Mouse (Mus musculus) ZHBTc4 (cell line): ENCODE measurements around the gene Syngr3.
A peak's percentile ranks its signal among the peaks of the same experiment; 100 is the strongest.
"Not testable (repeated sequence)": the region's sequence is repeated elsewhere in the genome, so short reads cannot be mapped to it uniquely, and the experiment has no call there.

Experiments used
- DNase-seq: peaks from one replicate; pipeline ENCODE4 v3.0.0-alpha.2; 2011; ENCODE audit warnings: low read depth, low spot score

Syngr3 gene

GRCm38 (mm10) chr17:24676877-24677276, 12.9 kb downstream of the Syngr3 start:
- DNase-seq: no peak

GRCm38 (mm10) chr17:24676187-24676586, 13.6 kb downstream of the Syngr3 start:
- DNase-seq: peak; percentile 92

GRCm38 (mm10) chr17:24674277-24674676, 15.5 kb downstream of the Syngr3 start:
- DNase-seq: no peak

- DNase-seq: peak; percentile 83
Observed at GRCm38 (mm10) chr17:24672141-24672540, 17.6 kb downstream of the Syngr3 start.

DNA sequence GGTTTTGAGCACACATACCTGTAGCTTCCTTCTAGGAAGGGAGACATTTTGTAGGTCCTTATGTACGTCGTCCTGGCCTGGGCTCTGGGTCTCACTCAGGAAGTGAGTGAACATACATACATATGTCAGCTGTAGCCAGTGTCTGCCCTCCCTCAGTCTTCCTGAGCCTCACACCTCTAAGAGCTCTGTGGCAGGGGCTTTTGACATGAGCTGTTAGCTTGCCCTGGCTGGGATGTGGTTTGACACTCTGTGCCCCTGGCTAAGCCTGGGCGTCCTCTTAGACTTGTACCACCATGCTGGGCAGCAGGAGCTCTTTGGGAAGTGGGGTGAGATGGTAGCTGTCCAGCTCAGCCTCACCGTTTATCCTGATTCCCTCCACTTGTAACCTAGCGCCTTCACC, 18.4 kb downstream of the Syngr3 start:
- no peak for DNase-seq

- DNase-seq: no peak
Observed at GRCm38 (mm10) chr17:24670246-24670844, 19.4 kb downstream of the Syngr3 start.

DNA sequence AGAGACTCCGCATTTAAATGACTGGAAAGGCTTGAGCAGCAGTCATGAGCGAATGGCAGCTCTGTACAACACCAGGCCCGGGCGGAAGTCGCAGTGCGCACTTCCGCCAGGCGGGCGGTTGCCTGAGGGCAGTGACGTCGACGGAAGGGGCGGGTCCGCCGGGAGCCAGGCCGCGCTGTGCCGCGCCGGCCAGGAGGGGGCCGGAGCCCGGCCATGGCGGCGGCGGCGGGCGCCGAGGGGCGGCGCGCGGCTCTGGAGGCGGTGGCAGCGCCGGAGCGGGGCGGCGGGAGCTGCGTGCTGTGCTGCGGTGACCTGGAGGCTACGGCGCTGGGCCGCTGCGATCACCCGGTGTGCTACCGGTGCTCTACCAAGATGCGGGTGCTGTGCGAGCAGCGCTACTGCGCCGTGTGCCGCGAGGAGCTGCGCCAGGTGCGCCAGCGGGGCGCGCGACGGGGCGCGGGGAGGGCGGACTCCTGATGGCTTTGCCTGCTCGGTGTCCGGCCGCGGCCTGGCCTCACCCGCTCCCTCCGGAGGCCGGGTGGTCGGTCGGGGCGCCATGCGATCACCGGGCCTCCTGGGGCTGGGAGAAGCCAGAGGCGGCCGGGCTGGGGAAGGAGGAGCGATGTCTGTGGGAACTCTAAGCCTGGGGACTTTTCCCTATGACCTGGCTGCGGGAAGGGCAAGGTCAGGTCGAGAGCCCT, 20.1 kb downstream of the Syngr3 start, which contains the start of gene Zfp598:
Gene Zfp598 (plus strand): TSS at position 143 of the 701 bp plus-strand sequence.
- peak; percentile 98 for DNase-seq

DNA sequence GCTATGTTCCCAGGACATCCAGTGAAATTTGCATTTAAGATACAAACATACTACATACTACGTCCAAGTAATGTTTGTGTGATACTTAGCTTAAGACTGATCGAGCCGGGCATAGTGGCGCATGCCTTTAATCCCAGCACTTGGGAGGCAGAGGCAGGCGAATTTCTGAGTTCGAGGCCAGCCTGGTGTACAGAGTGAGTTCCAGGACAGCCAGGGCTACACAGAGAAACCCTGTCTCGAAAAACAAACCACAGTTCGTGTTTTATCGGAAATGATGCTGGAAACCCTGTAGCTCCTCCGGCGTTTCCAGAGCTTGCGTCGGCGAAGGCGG, 20.6 kb downstream of the Syngr3 start:
- not testable (repeated sequence) for DNase-seq

DNA sequence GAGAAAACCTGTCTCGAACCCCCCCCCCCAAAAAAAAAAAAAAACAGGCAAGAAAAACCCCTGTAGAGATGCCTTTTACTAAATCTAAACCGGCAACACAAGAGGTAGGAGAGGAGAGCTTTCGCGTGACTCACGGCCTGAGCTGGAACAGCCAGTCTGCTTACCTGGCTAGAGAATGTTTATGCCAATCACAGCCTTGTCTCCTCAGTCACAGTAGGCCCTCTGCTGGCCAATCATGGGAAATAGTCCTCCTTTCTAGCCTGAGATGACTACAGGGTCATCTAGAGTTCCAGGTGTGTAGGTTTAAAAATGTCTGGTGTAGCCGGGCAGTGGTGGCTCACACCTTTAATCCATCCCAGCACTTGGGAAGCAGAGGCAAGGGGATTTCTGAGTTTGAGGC, 22.3 kb downstream of the Syngr3 start:
- DNase-seq: peak; percentile 89

GRCm38 (mm10) chr17:24667011-24667410, 22.7 kb downstream of the Syngr3 start:
- not testable (repeated sequence) for DNase-seq

DNA sequence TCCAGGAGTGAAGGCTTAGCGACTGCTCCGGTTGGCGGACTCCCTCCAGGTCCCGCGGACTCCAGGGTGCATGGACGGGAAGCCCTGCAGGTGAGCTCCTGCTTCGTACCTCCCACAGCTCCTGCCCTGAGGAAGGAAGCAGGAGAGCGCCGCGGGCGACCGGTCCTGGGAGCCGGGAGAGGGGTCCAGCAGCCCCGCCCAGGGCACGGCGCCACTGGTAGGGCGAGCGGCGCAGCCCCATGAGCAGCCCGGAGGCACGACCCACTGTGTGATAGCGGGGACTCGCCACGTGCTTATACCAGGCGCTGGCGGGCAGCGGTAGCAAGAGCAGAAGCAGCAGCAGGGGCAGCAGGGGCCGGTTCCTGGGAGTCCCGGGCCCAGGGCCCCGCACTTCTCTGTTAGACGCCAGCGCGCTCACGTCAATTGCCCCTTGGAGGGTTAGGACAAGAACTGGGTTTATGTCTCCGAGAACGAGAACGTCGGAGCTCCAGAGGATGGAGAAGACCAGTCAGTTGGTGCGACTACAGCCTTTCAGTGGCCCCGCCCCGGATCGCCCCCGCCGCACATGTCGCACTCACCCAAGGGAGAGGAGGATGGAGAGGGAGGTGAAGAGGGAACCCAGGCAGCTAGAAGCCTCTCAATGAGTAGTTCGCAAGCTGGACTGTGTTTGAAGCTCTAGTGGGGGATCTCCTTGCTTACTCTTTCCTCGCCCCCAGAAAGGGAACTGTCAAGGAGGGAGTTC, 31.6 kb downstream of the Syngr3 start, which contains the start of gene Npw:
Gene Npw (minus strand): TSS at position 441 of the 742 bp plus-strand sequence.
- DNase-seq: peak; percentile 50

DNA sequence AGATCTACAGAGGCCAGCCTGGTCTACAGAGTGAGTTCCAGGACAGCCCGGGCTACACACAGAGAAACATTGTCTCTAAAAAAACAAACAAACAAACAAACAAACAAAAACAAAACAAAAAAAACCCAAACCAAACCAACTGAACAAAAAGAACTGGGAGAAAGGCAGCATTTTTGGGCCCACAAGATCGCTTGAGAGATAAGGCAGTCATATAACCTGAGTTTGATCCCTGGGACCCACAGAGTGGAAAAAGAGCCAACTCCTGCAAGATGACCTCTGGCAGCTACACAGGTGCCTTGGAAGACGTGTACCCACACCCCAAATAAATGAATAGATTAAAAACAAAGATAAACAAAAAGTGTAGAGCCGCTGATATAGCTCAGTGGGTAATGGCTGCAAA, 34.8 kb downstream of the Syngr3 start:
- DNase-seq: no peak

GRCm38 (mm10) chr17:24653967-24654710, 35.6 kb downstream of the Syngr3 start:
- DNase-seq: no peak

DNA sequence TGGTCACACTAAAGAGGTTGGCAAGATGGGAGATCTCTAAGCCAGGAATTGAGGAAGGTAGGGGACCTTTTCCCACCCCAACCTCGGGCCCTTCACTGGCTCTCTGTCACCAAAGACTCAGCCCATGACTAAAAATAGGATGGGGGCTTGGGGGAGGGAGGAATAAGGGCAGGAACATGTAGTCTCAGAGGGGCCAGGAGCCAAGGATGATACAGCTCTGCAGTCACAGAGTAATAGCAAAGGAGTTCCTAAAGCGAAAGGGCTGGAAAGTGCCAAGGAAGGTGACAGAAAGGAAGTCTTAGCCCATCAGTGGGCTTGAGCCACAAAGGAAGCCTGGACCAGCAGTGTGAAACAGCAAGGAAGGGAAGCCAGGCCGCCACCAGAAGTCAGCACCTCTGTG, 37.9 kb downstream of the Syngr3 start:
- no peak for DNase-seq

- DNase-seq: no peak
Observed at GRCm38 (mm10) chr17:24650766-24651165, 39.0 kb downstream of the Syngr3 start.

- DNase-seq: peak; percentile 68
Observed at GRCm38 (mm10) chr17:24650070-24650616, 39.6 kb downstream of the Syngr3 start, which contains the start of gene Slc9a3r2. Gene Slc9a3r2 (minus strand): TSS chr17:24650327.

DNA sequence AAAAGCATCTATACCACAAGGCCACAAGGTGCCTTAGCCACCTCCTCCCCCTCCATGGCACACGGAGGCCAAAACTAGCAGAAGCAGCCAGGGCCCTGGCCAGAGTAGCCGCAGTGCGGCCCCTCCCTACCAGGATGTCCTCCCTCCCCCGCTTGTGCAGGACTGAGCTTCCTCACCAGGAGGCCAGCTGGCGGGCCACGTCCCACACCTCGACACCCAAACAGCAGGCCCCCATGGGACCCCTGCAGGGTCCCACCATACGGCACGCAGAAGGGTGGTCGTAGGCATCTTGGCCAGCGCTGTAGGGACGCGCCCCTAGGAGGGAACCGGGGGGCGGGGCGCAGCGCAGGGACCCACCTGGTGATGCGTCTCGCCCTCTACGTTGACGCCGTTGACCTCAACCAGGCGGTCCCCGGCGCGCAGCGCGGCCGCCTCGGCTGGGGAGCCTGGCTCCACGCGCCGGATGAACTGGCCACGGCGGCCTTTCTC, 40.1 kb downstream of the Syngr3 start:
- no peak for DNase-seq

GRCm38 (mm10) chr17:24648731-24649377, 40.9 kb downstream of the Syngr3 start:
- no peak for DNase-seq

GRCm38 (mm10) chr17:24647493-24647892, 42.3 kb downstream of the Syngr3 start:
- no peak for DNase-seq

- peak; percentile 58 for DNase-seq
Observed at GRCm38 (mm10) chr17:24646381-24646780, 43.4 kb downstream of the Syngr3 start.

DNA sequence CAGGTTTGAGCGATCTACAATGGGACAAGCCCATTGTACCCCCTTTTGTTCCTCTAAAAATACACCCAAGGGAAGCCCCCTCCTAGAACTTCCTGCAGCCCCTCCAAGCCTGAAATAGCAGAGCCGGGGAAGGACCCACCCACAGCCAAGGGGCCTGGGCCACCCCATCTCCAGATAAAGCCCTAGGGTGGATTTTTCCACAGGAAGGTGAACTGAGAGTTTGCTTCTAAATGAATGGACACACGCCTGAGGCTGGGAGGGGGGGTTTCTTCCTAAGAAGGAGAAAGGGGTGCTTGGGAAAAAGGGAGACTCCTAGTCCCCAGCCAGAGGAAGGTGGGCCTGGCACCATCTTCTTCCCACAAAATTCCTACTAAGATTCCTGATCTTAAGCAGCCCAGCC, 43.8 kb downstream of the Syngr3 start:
- DNase-seq: no peak
